Mouse (Mus musculus) c-Kit-positive CD71-positive TER-119-positive erythroid progenitor cells, embryonic 14.5 days (primary cell): ENCODE data around the gene Taar9.
"Not testable (repeated sequence)": the region's sequence is repeated elsewhere in the genome, so short reads cannot be mapped to it uniquely, and the experiment has no call there.

Experiments
- DNase-seq: peaks from one replicate; pipeline ENCODE4 v3.0.0-alpha.2; 2013; ENCODE audit warnings: low spot score

Taar9 gene

GRCm38 (mm10) chr10:24076200-24076599 lies 33.1 kb downstream of the Taar9 start, which contains the start of gene Taar8a:
TSS of gene Taar8a (plus strand) at chr10:24076500.
- DNase-seq: not testable (repeated sequence)

DNA sequence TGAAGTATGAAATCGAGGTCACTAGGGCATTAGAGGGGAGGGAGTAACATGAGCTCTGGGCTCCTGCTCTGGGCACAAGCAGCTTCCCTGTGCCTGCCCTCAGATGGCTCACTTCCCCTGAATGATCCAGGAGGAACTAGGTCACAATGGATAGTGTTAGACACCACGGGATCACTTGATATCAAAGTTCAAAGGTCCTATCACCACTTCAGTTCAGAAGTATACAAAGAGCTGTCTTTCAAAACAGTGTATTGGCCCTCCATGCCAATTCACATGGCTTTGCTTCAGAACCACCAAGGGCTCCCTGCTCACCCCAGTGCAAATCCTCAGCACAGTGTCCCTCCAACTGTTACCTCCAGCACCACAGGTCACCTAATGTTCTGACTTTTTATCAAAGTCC lies 34.6 kb downstream of the Taar9 start:
- not testable (repeated sequence) for DNase-seq

DNA sequence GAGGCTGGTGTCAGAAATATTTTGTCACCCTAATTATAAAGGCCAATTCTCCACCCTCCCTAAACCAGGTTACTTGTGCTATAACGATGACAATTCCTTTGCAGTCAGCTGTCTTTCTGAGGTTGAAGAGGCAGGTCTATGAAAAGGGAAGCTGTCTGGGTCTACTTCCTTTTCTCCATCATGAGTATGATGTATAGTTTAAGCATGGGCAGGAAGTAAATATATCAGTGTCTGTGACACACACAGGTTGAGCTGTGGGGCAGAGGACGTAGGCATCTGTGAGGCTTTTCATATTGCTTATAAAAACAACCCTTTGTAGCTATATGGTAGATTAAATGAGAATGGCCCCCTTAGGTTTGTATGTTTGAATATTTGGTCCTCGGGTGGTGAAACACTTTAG lies 50.3 kb downstream of the Taar9 start:
- DNase-seq: no peak
